Mouse (Mus musculus) neural tube, embryonic 14.5 days (tissue): ENCODE results near the gene Plk1. TPM values are rescaled to one million over a fixed set of nuclear protein-coding genes. Genes with fewer than 3 reads are reported as not detected.
A peak's percentile ranks its signal among the peaks of the same experiment; 100 is the strongest.

Source experiments
- ATAC-seq: fragments of 200-750 bp; cut with Nextera tagmentation; 2 replicates; pipeline ENCODE4 v1.8.0; 2017; ENCODE audit warnings: low read depth, mild to moderate bottlenecking, moderate TSS enrichment, moderate library complexity
- H3K27ac ChIP-seq: fragments of 300-500 bp; sonication (generic); 2 replicates; pipeline ENCODE4 v1.5.1; 2014; ENCODE audit warnings: low read depth, mild to moderate bottlenecking, control low read depth, low read length, moderate library complexity, mixed read lengths
- H3K27me3 ChIP-seq: fragments of 300-500 bp; sonication (generic); 2 replicates; pipeline ENCODE4 v1.6.1; 2014; ENCODE audit warnings: low read length; ENCODE audit not compliant: control insufficient read depth, insufficient read depth
- H3K36me3 ChIP-seq: fragments of 300-500 bp; sonication (generic); 2 replicates; pipeline ENCODE4 v1.6.1; 2014; ENCODE audit warnings: low read length, mixed read lengths; ENCODE audit not compliant: control insufficient read depth, insufficient read depth
- H3K4me1 ChIP-seq: fragments of 300-500 bp; sonication (generic); 2 replicates; pipeline ENCODE4 v1.6.1; 2014; ENCODE audit warnings: low read length; ENCODE audit not compliant: control insufficient read depth, insufficient read depth
- H3K4me2 ChIP-seq: fragments of 300-500 bp; sonication (generic); 2 replicates; pipeline ENCODE4 v1.6.1; 2014; ENCODE audit warnings: mild to moderate bottlenecking, low read depth, low read length, control low read depth
- H3K4me3 ChIP-seq: fragments of 300-500 bp; sonication (generic); 2 replicates; pipeline ENCODE4 v1.5.1; 2014; ENCODE audit warnings: low read depth, low read length, control low read depth, mixed read lengths
- H3K9ac ChIP-seq: fragments of 300-500 bp; sonication (generic); replicated peaks from 2 replicates; pipeline ENCODE4 v1.6.1; 2014; ENCODE audit warnings: low read depth, mild to moderate bottlenecking, control low read depth, low read length, mixed read lengths
- H3K9me3 ChIP-seq: fragments of 300-500 bp; sonication (generic); 2 replicates; pipeline ENCODE4 v1.6.1; 2016; ENCODE audit warnings: low read length; ENCODE audit not compliant: control insufficient read depth
- WGBS: fragments of 180-500 bp; shearing (Covaris S2); extraction: QIAGEN DNeasy Blood & Tissue Kit; methylation state at CpG from one replicate; pipeline ENCODE4 v1.1.7; 2014; 5-methylcytosine and 5-hydroxymethylcytosine counted together
- polyA plus RNA-seq: library from polyadenylated mRNA; unstranded; fragments of >200 nt; fragmentation: Nextera tagmentation; extraction: Ambion mirVana; gene quantifications from 2 replicates; pipeline ENCODE4 v1.2.1, GENCODE M21; 2014

Plk1 gene
- polyA plus RNA-seq, 1 experiment from 2014 or later, result 5.0 TPM

DNA sequence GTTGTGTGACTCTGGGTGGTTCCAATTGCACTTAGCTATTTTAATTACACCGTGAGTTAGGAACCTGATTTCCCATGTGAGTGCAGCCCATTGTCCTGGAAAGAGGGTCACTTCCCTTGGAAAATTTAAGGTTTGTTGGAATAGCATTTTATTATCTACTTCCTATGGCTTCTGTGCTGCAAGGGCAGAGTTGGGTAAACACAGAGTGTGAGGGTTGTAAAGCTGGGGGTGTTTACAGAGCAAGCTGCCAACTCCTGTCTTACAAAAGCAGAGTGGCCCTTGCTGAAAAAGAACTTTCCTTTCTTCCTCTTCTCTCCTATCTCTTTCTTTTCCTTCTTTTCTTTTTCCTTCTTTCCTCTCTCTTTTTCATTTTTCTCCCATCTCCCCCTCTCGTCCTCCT lies 44.7 kb downstream of the Plk1 start:
- H3K4me2 ChIP-seq, result no peak overlapping the region
- H3K27ac ChIP-seq, result no peak overlapping the region
- no peak for ATAC-seq
- H3K4me3 ChIP-seq, result no peak overlapping the region
- H3K9ac ChIP-seq, result no peak overlapping the region
- H3K36me3 ChIP-seq, result no peaks in the 10 kb centered on the region
- H3K9me3 ChIP-seq, result no peaks in the 10 kb centered on the region
- H3K4me1 ChIP-seq, result no peaks in the 10 kb centered on the region
- H3K27me3 ChIP-seq, result no peaks in the 10 kb centered on the region
- WGBS, result 40% methylated on average over 2 of the region's 2 CpGs

DNA sequence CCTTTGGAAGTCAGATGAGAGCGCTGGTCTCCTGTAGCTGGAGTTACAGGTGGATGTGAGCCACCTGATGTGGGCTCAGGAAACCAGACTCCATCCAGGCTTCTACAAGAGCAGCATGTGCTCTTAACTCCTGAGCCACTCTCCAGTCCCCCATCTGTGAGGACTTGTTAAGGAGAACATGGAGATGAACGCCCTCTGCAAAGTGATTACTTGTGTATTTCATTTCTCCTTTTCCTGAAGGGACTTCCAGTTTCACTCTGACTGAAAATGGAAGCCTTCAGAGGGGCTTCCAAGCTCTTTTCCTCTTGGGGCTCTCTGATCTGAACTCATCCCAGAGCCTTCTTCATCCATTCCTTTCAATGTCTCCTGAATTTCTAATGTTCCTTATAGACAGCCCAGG lies 46.9 kb downstream of the Plk1 start:
- no peak overlapping the region for H3K4me2 ChIP-seq
- no peaks in the 10 kb centered on the region for H3K27me3 ChIP-seq
- no peak for ATAC-seq
- no peaks in the 10 kb centered on the region for H3K9me3 ChIP-seq
- 71% methylated on average over 2 of the region's 2 CpGs for WGBS
- H3K36me3 ChIP-seq, result no peaks in the 10 kb centered on the region
- H3K9ac ChIP-seq, result no peak overlapping the region
- no peak overlapping the region for H3K4me3 ChIP-seq
- H3K27ac ChIP-seq, result no peak overlapping the region
- no peaks in the 10 kb centered on the region for H3K4me1 ChIP-seq

DNA sequence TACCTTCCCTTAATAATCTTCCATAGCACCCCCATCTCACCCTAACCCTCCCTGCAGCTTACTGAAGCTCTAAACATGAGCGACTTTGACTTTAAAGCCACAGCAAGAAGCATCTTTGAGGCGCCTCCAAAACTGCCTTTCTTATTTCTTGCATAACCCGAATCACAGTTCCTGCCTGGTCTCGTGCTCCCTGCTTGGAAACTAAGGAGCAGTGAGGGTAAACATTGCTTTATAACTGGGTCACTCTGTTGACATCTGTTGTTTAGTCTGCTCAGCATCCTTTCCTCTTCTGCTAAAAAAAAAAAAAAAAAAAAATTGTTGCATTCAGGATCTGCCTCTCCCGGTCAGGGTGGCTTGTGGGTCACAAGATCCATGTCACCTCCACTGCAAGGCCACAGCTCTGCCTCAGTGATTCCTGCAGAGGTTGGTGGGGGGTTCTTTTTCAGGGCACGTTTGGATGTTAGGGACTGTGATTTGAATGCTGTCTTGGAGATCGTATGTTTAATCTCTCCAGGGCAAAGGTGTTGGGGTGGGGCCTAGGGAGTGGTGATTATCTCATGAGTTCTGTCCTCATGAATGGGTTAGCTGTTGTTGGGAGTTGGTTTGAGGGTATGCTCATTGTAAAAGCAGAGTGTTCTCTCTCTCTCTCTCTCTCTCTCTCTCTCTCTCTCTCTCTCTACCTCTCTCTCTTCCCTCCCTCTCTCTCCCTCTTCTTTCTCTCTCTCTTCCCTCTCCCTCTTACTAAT lies 49.2 kb downstream of the Plk1 start:
- H3K9ac ChIP-seq, result no peak overlapping the region
- no peaks in the 10 kb centered on the region for H3K4me1 ChIP-seq
- WGBS, result 63% methylated on average over 7 of the region's 7 CpGs
- no peaks in the 10 kb centered on the region for H3K27me3 ChIP-seq
- no peaks in the 10 kb centered on the region for H3K36me3 ChIP-seq
- no peak overlapping the region for H3K27ac ChIP-seq
- H3K4me2 ChIP-seq, result no peak overlapping the region
- H3K9me3 ChIP-seq, result no peaks in the 10 kb centered on the region
- H3K4me3 ChIP-seq, result no peak overlapping the region
- ATAC-seq, result no peak

DNA sequence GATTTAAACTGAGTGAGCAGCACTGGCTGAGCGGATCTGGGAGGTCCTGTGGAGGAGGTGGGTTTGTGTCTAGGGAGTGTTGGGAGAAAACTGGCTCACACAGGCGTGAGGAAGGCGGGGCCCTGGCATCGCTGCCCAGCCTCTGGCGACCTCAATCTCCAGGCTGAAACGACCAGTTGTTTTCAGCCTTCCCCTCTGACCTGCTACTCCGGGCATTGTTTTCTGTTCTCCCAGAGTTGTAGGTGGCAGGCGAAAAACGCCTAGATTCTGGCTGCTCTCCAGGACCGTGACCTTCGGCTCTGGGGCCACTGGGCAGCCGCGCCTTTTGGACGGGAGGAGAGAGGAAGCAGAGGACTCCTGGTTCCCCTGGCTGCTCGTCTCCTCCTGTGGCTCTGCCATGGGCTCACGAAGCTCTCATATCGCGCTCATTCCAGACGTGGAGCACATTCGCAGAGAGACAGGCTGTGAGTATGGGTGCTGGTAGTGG lies 60.1 kb downstream of the Plk1 start, which contains the start of gene Chp2:
TSS of gene Chp2 (plus strand) at position 182 of the 487 bp plus-strand sequence.
- H3K4me1 ChIP-seq, result no peaks in the 10 kb centered on the region
- H3K9me3 ChIP-seq, result no peaks in the 10 kb centered on the region
- peak within 1 kb of the TSS; percentile 22; the same call in 1 of the 2 replicates for H3K4me2 ChIP-seq
- H3K9ac ChIP-seq, result no peak within 1 kb of the TSS
- no peak within 1 kb of the TSS for H3K4me3 ChIP-seq
- ATAC-seq, result peak; percentile 46; the same call in 1 of the 2 replicates
- H3K27ac ChIP-seq, result no peak within 1 kb of the TSS
- no peaks in the 10 kb centered on the region for H3K27me3 ChIP-seq
- no peaks in the 10 kb centered on the region for H3K36me3 ChIP-seq
- WGBS, result 33% methylated on average over 20 of the region's 20 CpGs

Other genes starting within 250 kb of the Plk1 start
- gene Cog7, start 177.7 kb upstream of the Plk1 start, polyA plus RNA-seq, result 27.3 and 30.1 TPM in 2 replicates
- 25.7 and 46.6 TPM in 2 replicates for gene Gga2, start 138.2 kb upstream of the Plk1 start, polyA plus RNA-seq
- gene Ubfd1, start 92.3 kb upstream of the Plk1 start, polyA plus RNA-seq, result 98.4 and 102 TPM in 2 replicates
- 10.7 and 11.2 TPM in 2 replicates for gene Ears2, start 92.2 kb upstream of the Plk1 start, polyA plus RNA-seq
- 725 and 732 TPM in 2 replicates for gene Ndufab1, start 57.6 kb upstream of the Plk1 start, polyA plus RNA-seq
- gene Palb2, start 26.5 kb upstream of the Plk1 start, polyA plus RNA-seq, result 5.3 and 6.2 TPM in 2 replicates
- gene Dctn5, start 26.4 kb upstream of the Plk1 start, polyA plus RNA-seq, result 162 TPM in 2 replicates
- 0.81 and 2.2 TPM in 2 replicates for gene Ern2, start 26.8 kb downstream of the Plk1 start, polyA plus RNA-seq
- 0.84 and 0.96 TPM in 2 replicates for gene Chp2, start 60.1 kb downstream of the Plk1 start, polyA plus RNA-seq
- 131 and 170 TPM in 2 replicates for gene Prkcb, start 129.3 kb downstream of the Plk1 start, polyA plus RNA-seq